Mouse (Mus musculus) kidney, postnatal 14 days (tissue): ENCODE measurements around the gene Dtnb.

Source experiments
- DNase-seq: peaks from one replicate; pipeline ENCODE4 v3.0.0; 2022; ENCODE audit warnings: mixed read lengths

The Dtnb gene

DNA sequence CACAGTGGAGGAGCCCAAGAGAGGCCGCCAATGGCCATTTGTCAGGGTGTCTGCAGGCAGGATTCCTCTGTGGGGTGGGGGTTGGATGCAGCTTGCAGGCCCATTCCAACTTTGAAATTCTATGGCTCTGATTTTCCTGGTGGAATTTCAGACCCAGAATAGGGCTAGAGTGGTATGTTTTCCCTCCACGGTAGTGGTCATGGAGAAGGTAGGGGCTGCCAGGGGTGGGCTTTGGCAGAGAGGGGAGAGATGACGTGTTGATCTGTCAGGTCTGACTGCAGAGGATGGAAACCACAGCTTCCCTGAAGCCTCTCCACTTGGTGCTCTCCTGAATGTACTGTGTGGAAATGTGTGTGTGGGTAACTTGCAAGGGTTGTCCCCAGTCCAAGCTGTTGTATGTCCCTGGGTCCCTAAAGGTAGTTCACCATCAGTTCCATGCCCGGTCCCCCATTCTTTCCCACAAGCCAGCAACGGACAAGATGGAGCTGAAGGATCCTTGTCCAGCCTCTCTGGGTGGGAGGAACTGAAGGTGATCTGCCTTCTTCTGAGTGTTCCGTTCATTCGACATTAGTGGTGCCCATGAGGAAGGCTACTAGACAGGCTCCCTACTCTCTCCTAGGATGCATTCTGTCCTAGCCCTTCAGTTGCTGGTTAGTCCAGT lies 237.5 kb downstream of the Dtnb start:
- DNase-seq: no peak

DNA sequence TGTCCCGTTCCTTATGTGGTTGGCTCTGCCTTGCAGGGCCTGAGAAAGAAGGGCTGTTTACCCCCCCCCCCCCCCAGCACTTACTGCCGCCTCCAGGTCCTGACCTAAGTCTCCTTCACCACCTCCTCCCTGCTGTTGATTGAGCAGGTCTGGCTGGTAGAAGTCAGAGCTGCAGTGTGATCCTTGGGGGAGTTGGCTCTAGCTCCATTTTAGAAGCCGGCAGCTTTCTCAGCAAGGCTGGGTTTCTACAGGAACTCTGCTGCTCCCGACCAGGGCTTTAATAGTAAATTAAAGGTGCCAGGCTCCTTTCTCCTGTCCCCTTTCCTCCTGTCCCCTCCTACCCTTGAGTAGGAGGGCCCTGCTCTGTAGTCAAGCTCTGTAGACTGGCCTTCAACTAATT lies 238.3 kb downstream of the Dtnb start:
- no peak for DNase-seq

GRCm38 (mm10) chr12:3811596-3811995 lies 239.4 kb downstream of the Dtnb start:
- peak; percentile 53 for DNase-seq

GRCm38 (mm10) chr12:3812251-3812650 lies 240.1 kb downstream of the Dtnb start:
- no peak for DNase-seq

DNA sequence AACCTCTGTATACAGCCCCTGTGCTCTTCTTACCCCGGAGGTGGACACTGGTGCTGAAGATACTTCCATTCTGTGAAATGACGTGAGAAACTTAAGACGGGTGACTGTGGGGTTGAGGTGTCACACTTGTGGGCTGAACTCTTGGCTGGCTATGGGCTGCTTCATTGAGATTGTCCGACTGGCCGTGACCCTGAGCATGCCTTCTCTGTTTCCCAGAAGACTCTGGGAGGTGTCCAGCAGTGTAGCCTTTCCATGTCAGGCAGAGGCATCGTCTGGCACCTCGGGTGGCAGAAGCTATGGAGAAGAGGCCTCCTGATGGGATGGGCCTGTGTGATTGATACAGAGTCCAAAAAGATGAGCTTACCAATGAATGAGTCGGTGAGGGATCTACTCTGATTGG lies 241.0 kb downstream of the Dtnb start:
- no peak for DNase-seq

DNA sequence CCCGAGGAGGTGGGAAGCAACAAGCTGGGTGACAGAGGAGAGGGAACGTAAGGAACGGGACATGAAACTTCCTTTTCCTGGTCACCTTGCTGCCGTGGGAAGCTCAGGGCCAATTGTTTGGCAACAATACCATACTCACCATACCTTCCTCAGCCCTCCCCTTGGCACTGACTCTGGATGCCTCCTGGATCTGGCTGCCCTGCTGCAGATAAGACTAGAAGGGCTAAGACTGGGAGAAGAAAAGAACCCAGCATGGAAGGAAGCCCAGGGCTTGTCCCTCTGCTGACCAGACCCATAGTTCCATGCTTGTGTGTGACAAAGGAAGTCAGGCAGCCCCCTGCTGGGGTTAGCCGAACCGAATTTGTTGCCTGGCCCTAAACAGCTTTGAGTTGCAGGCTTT lies 243.2 kb downstream of the Dtnb start:
- no peak for DNase-seq

DNA sequence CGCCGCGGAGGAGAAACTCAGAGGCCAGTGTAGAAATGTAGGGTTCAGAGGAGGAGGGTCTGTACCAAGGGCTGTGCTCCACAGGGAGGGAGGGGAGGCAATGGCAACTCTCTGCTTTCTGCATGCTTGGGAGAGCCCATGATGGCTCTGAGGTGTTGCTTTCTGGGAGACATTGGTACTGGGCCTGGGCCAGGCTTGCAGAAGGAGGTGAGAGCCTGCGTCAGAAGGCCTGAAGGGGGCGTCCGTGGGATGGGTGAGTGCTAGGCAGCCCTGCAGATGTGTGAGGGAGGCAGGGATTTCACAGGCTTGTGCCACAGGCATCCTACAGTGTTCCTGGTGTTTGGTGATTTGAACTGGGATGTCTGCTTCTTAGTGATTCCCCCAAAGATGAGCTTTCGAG lies 244.9 kb downstream of the Dtnb start:
- DNase-seq: no peak

- DNase-seq: peak; percentile 76
Measured at GRCm38 (mm10) chr12:3817566-3817965, 245.4 kb downstream of the Dtnb start.

DNA sequence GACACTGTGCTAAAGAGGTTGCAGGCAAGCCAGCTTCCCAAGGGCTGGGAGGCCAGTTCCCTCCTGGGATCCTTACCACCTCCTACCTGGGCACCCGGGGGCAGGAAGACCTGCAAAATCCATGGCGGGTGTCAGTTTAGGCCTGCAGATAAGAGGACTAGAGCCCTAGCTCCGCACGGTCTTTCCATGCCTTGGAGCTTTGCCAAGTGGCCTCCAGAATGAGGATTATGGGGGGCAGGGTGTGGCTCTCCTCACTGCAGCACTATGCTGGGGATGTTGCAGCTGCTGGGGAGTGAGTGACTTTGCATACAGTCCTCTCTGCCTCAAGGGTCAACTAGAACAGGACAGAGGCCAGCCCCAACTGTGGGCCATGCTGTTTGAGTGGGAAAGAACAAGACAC lies 247.7 kb downstream of the Dtnb start:
- DNase-seq: no peak

DNA sequence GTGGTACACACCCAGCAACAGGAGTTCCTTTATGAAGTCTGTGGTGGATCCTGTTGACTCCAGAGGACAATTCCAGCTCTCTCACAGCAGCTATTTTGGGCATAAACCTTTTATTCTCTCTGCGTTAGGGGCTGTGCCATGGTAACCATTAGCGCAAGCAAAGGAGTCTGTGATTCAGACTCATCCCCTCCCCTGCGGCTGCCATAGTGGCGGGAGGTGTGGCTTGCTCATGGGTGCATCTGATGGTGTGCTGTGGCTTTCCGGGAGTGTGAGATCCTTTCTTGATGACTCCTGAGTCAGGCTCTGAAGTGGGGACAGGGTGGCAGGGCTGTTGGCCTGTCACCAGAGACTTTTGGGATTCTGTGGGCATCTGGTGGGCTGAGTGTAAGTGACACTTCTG lies 251.2 kb downstream of the Dtnb start:
- no peak for DNase-seq

DNA sequence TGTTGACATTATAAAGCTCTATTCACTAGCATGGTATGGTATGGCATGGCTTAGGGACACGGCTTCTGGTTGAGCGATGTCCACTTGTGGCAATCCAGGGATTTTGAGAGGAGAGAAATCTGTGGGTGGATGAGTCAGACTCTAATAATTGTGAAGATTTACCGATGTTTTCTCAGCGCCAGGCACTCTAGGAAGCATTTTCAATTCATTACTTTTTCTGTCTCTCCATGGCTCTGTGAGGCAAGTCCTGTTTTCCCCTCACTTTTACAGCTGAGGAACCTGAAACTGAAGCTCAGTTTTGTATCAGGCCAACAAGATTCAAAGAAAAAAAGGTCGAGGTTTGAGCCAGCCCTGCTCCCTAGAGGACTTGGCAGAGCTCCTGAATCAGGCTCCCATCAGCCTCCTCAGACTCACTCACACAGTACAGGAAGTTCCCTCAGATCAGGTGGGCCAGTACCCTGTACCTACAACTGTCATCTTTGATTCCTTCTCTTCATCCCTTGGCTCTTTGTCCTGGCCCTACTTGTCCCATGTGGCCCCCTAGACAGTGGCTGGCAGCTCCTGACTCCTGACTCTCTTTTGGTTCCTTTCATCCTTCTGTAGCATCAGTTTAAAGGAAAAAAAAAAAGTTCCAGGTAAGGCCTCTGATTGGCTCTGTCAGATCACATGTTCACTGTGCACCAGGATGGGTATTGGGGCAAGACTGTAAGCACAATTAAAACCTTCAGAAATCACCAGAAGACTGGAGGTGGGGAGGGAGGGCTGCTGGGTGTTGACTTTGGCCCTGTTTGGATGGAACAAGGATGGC lies 252.9 kb downstream of the Dtnb start:
- DNase-seq: no peak

DNA sequence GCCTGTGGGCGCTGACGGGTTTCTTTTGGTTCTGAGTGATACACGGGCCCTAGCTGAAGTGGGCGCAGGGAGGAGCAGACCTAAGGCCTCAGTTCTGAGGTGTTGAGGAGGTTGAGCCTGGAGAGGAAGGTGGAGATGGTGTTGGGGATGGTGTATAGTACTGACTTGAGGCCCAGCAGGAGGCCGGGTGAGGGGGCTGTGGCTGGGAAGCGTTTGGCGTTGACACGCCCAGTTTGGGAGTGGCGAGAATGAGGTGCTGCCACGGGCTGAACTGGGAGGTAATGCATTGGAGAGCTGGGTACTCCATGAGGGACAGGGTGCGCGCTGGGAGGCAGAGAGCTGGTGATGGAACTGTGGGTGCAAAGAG lies 253.5 kb downstream of the Dtnb start:
- DNase-seq: no peak

DNA sequence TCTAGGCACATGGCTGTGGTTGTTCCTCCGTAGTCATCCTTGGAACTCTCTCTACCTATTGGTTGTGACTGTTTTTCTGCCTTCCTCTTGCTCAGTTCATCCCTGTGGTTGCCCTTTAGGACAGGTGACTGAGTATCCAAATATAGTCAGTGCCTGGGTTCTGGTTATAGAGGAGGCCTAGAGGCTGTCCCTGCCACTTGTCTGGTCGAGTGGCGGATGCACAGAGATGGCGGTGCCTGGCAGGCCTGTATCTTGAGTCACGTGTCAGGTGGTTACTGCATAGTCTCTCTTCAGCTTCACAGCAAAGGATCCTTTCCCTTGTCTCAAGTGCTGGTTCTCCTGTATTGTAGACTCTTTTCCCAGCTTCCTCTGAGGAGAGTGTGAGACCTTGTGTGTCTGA lies 255.6 kb downstream of the Dtnb start:
- no peak for DNase-seq
